Mouse (Mus musculus): ENCODE data around the gene Zfp740. TPM values are rescaled to one million over a fixed set of nuclear protein-coding genes. Genes with fewer than 3 reads are reported as not detected.

Gene Zfp740
- total and polyA plus RNA-seq, 3 experiments: 16.2 to 32.8 (median 31.6) TPM

GRCm38 (mm10) chr15:102214132-102214531, 11.1 kb downstream of the Zfp740 start:
- H3K27ac ChIP-seq: no peak overlapping the region
- H3K27me3 ChIP-seq (ENCODE audit: control insufficient read depth, insufficient read depth, low read length): no peaks in the 10 kb centered on the region
- DNase-seq: no peak
- intact Hi-C loops (cut with DNase I): no loop called here
- no peaks in the 10 kb centered on the region for H3K4me1 ChIP-seq (ENCODE audit: control insufficient read depth, insufficient read depth, low read length)
- H3K4me3 ChIP-seq: no peak overlapping the region
- no peaks in the 10 kb centered on the region for H3K36me3 ChIP-seq (ENCODE audit: control insufficient read depth, insufficient read depth, low read length)
- no peak overlapping the region for H3K9ac ChIP-seq (ENCODE audit: low read depth, low read length)
- TF ChIP-seq EP300 (IDR thresholded peaks at IDR 0.05; ENCODE audit: insufficient read depth, low read depth, low read length) (no peak), CTCF (IDR thresholded peaks at IDR 0.05) (no peak), POLR2A (IDR thresholded peaks at IDR 0.05; ENCODE audit: insufficient read depth, low read depth, low read length) (no peak)
- WGBS: 65% methylated on average over 2 of the region's 2 CpGs
- H3K79me2 ChIP-seq (replicated peaks; ENCODE audit: control insufficient read depth, insufficient read depth, low read length): no peaks in the 10 kb centered on the region

- no peak for DNase-seq
- Histone ChIP-seq H3K4me3 (no peak overlapping the region), H3K36me3 (ENCODE audit: control insufficient read depth, insufficient read depth, low read length) (no peaks in the 10 kb centered on the region), H3K9ac (ENCODE audit: low read depth, low read length) (no peak overlapping the region), H3K27ac (no peak overlapping the region), H3K4me1 (ENCODE audit: control insufficient read depth, insufficient read depth, low read length) (no peaks in the 10 kb centered on the region), H3K79me2 (replicated peaks; ENCODE audit: control insufficient read depth, insufficient read depth, low read length) (no peaks in the 10 kb centered on the region), H3K27me3 (ENCODE audit: control insufficient read depth, insufficient read depth, low read length) (no peaks in the 10 kb centered on the region)
- WGBS: 70% methylated on average over 6 of the region's 6 CpGs
- no peak for TF ChIP-seq CTCF (IDR thresholded peaks at IDR 0.05)
- TF ChIP-seq POLR2A (IDR thresholded peaks at IDR 0.05; ENCODE audit: insufficient read depth, low read depth, low read length): no peak
- TF ChIP-seq EP300 (IDR thresholded peaks at IDR 0.05; ENCODE audit: insufficient read depth, low read depth, low read length): no peak
- intact Hi-C loops (cut with DNase I): no loop called here
Measured at GRCm38 (mm10) chr15:102215624-102216023, 12.6 kb downstream of the Zfp740 start.

DNA sequence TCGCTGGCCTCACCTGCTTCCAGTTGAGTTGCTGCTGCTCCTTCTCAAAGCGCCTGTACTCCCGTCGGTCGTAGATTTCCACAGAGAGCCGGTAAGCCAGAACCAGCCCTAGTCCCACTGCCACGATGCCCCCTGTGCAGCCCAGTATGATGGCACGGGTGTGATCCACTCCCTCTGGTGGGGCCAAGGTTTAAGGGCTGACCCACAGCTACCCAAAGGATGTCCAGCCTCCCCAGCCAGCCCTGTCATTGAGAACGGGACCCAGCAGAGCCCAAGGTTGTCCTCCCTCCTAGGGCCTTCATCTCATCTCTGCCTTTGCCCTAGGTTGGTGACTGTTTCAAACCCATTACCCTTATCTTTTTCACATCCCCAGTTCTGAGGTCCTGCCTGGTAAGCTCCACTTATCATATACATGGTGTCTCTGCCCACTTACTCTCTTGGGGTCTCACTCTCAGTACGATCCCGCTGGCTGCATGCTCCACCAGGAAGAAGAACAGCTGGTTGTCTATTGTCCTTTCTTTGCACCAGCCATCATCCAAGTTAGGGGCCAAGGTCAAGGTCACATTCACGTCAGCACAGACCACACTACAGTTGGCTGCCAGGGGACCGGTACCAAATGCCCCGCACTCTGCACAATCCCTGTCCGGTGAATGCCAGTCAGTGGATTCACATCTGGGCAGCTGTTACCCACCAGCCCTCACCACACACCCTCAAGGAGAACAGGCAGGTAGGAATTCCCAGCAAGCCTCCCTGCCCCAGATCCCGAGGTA, 13.6 kb downstream of the Zfp740 start:
- WGBS: 77% methylated on average over 16 of the region's 16 CpGs
- Histone ChIP-seq H3K4me3 (no peak overlapping the region), H3K27me3 (ENCODE audit: control insufficient read depth, insufficient read depth, low read length) (no peaks in the 10 kb centered on the region), H3K4me1 (ENCODE audit: control insufficient read depth, insufficient read depth, low read length) (no peaks in the 10 kb centered on the region), H3K36me3 (ENCODE audit: control insufficient read depth, insufficient read depth, low read length) (no peaks in the 10 kb centered on the region), H3K27ac (no peak overlapping the region), H3K79me2 (replicated peaks; ENCODE audit: control insufficient read depth, insufficient read depth, low read length) (no peaks in the 10 kb centered on the region), H3K9ac (ENCODE audit: low read depth, low read length) (no peak overlapping the region)
- intact Hi-C loops (cut with DNase I): no loop called here
- TF ChIP-seq POLR2A (IDR thresholded peaks at IDR 0.05; ENCODE audit: insufficient read depth, low read depth, low read length): no peak
- TF ChIP-seq CTCF (IDR thresholded peaks at IDR 0.05): no peak
- TF ChIP-seq EP300 (IDR thresholded peaks at IDR 0.05; ENCODE audit: insufficient read depth, low read depth, low read length): no peak
- no peak for DNase-seq

DNA sequence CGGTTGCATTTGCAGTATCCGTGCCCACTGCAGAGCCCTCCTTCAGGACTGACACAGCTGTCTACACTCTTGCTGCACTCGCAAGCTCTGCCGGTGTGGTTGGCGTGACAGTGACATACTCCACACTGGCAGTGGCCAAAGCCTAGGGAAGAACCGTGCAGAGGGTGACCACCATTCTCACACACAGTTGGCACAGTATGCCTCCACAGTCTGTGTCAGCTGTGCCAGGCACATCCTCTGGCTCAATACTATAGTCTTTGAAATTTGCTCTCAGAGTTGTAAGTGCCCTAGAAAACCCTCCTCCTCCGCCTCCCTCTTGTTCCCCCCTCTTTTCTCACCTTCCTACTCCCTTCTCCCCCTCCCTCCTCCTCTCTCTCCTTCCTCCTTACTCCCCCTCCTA, 14.3 kb downstream of the Zfp740 start:
- Histone ChIP-seq H3K4me3 (no peak overlapping the region), H3K4me1 (ENCODE audit: control insufficient read depth, insufficient read depth, low read length) (no peaks in the 10 kb centered on the region), H3K27ac (no peak overlapping the region), H3K79me2 (replicated peaks; ENCODE audit: control insufficient read depth, insufficient read depth, low read length) (no peaks in the 10 kb centered on the region), H3K36me3 (ENCODE audit: control insufficient read depth, insufficient read depth, low read length) (no peaks in the 10 kb centered on the region), H3K27me3 (ENCODE audit: control insufficient read depth, insufficient read depth, low read length) (no peaks in the 10 kb centered on the region), H3K9ac (ENCODE audit: low read depth, low read length) (no peak overlapping the region)
- intact Hi-C loops (cut with DNase I): no loop called here
- TF ChIP-seq EP300 (IDR thresholded peaks at IDR 0.05; ENCODE audit: insufficient read depth, low read depth, low read length) (no peak), POLR2A (IDR thresholded peaks at IDR 0.05; ENCODE audit: insufficient read depth, low read depth, low read length) (no peak), CTCF (IDR thresholded peaks at IDR 0.05) (no peak)
- DNase-seq: no peak
- 81% methylated on average over 7 of the region's 7 CpGs for WGBS

DNA sequence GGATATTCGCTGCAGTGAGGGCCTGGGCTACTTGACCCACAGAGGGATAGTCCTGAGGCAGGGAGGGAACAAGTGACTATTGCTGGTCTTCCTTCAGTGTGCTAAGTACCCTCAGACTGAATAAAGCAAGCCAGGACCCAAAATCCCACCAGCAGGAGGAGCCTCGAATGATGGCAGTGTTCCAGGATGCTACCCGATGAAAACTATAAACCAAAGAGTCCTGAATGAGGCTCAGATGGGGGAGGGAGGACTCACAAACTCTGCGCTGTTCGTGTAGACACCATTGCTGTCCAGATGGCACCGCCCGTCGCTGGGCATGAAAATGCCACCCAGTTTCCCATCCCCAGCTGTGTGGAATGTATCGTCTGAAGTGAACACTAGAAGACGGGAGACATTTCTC, 19.3 kb downstream of the Zfp740 start:
- whole genome bisulfite sequencing: 58% methylated on average over 10 of the region's 10 CpGs
- DNase-seq: no peak
- no peak for TF ChIP-seq EP300 (IDR thresholded peaks at IDR 0.05; ENCODE audit: insufficient read depth, low read depth, low read length)
- no peak for TF ChIP-seq POLR2A (IDR thresholded peaks at IDR 0.05; ENCODE audit: insufficient read depth, low read depth, low read length)
- TF ChIP-seq CTCF (IDR thresholded peaks at IDR 0.05): no peak
- no peaks in the 10 kb centered on the region for H3K27me3 ChIP-seq (ENCODE audit: control insufficient read depth, insufficient read depth, low read length)
- H3K4me3 ChIP-seq: no peak overlapping the region
- H3K4me1 ChIP-seq (ENCODE audit: control insufficient read depth, insufficient read depth, low read length): peaks cover 1% of the 10 kb centered on the region; the same call in 1 of the 2 replicates
- H3K36me3 ChIP-seq (ENCODE audit: control insufficient read depth, insufficient read depth, low read length): no peaks in the 10 kb centered on the region
- intact Hi-C loops (cut with DNase I): loop anchor here (10.0 kb wide), 2 partner anchors 108 to 238 kb away; no protein-coding TSS in a partner anchor
- no peak overlapping the region for H3K9ac ChIP-seq (ENCODE audit: low read depth, low read length)
- H3K27ac ChIP-seq: no peak overlapping the region
- no peaks in the 10 kb centered on the region for H3K79me2 ChIP-seq (replicated peaks; ENCODE audit: control insufficient read depth, insufficient read depth, low read length)

Data from heart, adult 2 months (tissue).